22 mouse cellular contexts compared by ENCODE assay signal in the genomic region with DNA sequence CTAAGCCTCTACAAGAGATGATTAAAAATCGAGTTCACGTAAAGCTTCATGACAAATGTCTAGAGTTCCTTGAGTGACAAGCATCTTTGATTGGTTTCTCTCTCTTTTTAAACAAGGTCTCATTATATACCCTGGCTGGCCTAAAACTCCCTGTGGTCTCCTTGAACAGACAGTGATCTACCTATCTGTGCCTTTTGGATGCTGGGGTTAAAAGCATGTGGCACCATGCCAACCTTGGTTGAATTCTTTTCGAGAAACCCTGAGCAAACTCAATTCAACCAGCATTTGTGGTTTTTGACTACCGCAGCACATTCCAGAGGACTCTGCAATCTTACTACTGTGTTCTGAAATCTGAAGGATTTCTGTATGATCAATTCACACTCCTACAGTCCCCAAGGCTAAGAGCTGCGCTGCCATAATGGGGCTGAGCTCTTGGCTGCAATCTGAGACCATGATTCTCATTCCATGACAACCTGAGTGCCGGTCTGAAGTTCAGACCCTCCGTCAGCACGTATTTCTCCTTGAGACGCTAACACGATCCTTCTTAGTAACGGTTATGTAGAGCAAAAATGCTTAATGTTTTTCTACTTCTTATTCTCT. TPM values are rescaled to one million over a fixed set of nuclear protein-coding genes. Genes with fewer than 3 reads are reported as not detected.
DNase-seq lines count a peak whose midpoint lies in the region; ATAC-seq and TF ChIP-seq lines count a peak whose summit lies in the region.
"Had no signal": no experiment of that assay in that cellular context is flagged by ENCODE, and none has a peak within 500 bp of the region (broad histone marks: within the 10 kb centered on the region; RNA-seq: fewer than 3 reads in every experiment).

No protein-coding gene starts in this region.

- DNase-seq in adrenal gland, postnatal 14 days: peak; percentile 26
- DNase-seq in adrenal gland, adult 2 months: no peak
- peak; percentile 64 for DNase-seq in lung, embryonic 14.5 days
- DNase-seq in lung, postnatal 10 days: no peak
- DNase-seq in NIH3T3 (ENCODE audit: low read depth): peak; percentile 61
- DNase-seq in limb, embryonic 14.5 days (ENCODE audit: low spot score): peak; percentile 35
- DNase-seq in right cerebral cortex, postnatal 4 days: no peak
- DNase-seq: adrenal gland, adult 8-10 months; cerebellum, adult 11-12 months; gastrocnemius, postnatal 10 days; heart, postnatal 36 days; right cerebral cortex, adult 18-20 months; thymus, postnatal 14 days had no signal

- H3K9me3 ChIP-seq in lung, embryonic 14.5 days (ENCODE audit: low read depth, low read length): no peaks in the 10 kb centered on the region
- H3K9me3 ChIP-seq in limb, embryonic 14.5 days (ENCODE audit: control insufficient read depth, low read length): no peaks in the 10 kb centered on the region
- H3K9me3 ChIP-seq: forebrain, embryonic 12.5 days; heart, embryonic 13.5 days; kidney, embryonic 15.5 days; limb, embryonic 15.5 days; liver, embryonic 15.5 days; midbrain, embryonic 12.5 days; neural tube, embryonic 12.5 days had no signal

- TF ChIP-seq CTCF in lung, embryonic 14.5 days (IDR thresholded peaks at IDR 0.05; ENCODE audit: low read depth): no peak

- no peaks in the 10 kb centered on the region for H3K4me1 ChIP-seq in lung, embryonic 14.5 days (ENCODE audit: insufficient read depth)
- peaks cover 3% of the 10 kb centered on the region for H3K4me1 ChIP-seq in limb, embryonic 14.5 days (ENCODE audit: control insufficient read depth, insufficient read depth, low read length)
- H3K4me1 ChIP-seq: forebrain, embryonic 12.5 days; kidney, embryonic 15.5 days; limb, embryonic 15.5 days; liver, embryonic 15.5 days; midbrain, embryonic 12.5 days; neural tube, embryonic 12.5 days had no signal

- WGBS in lung, embryonic 14.5 days: 39% methylated on average over 11 of the region's 11 CpGs
- whole genome bisulfite sequencing in limb, embryonic 14.5 days: 66% methylated on average over 11 of the region's 11 CpGs

- H3K4me3 ChIP-seq in lung, embryonic 14.5 days (ENCODE audit: low read depth, low read length): no peak overlapping the region
- no peak overlapping the region for H3K4me3 ChIP-seq in limb, embryonic 14.5 days (replicated peaks; ENCODE audit: low read length)
- H3K4me3 ChIP-seq: forebrain, embryonic 12.5 days; heart, embryonic 13.5 days; kidney, embryonic 15.5 days; limb, embryonic 15.5 days; liver, embryonic 15.5 days; midbrain, embryonic 12.5 days; neural tube, embryonic 12.5 days had no signal

- H3K27ac ChIP-seq in lung, embryonic 14.5 days (ENCODE audit: low read depth): no peak overlapping the region
- no peak overlapping the region for H3K27ac ChIP-seq in limb, embryonic 14.5 days (replicated peaks; ENCODE audit: low read depth, low read length)
- H3K27ac ChIP-seq: forebrain, embryonic 12.5 days; heart, embryonic 13.5 days; hindbrain, embryonic 14.5 days; kidney, embryonic 15.5 days; limb, embryonic 15.5 days; liver, embryonic 15.5 days; midbrain, embryonic 12.5 days; neural tube, embryonic 12.5 days had no signal

- ATAC-seq in lung, embryonic 14.5 days (ENCODE audit: insufficient read depth): peak; percentile 49; the same call in 1 of the 2 replicates
- no peak; the same call in 1 of the 2 replicates for ATAC-seq in limb, embryonic 14.5 days (ENCODE audit: low FRiP score, low read depth)

- H3K27me3 ChIP-seq in lung, embryonic 14.5 days (ENCODE audit: insufficient read depth, low read length): no peaks in the 10 kb centered on the region
- no peaks in the 10 kb centered on the region for H3K27me3 ChIP-seq in limb, embryonic 14.5 days (ENCODE audit: control insufficient read depth, insufficient read depth, low read length)
- H3K27me3 ChIP-seq: CH12.LX; forebrain, embryonic 12.5 days; heart, embryonic 13.5 days; kidney, embryonic 15.5 days; limb, embryonic 15.5 days; liver, embryonic 15.5 days; neural tube, embryonic 12.5 days had no signal

- no peak overlapping the region for H3K9ac ChIP-seq in lung, embryonic 14.5 days
- H3K9ac ChIP-seq in limb, embryonic 14.5 days (ENCODE audit: low read depth, low read length, severe bottlenecking): no peak overlapping the region
- H3K9ac ChIP-seq: forebrain, embryonic 12.5 days; heart, embryonic 13.5 days; hindbrain, embryonic 14.5 days; kidney, embryonic 15.5 days; limb, embryonic 15.5 days; liver, embryonic 15.5 days; midbrain, embryonic 12.5 days; neural tube, embryonic 12.5 days had no signal

- no peak overlapping the region for H3K4me2 ChIP-seq in lung, embryonic 14.5 days
- H3K4me2 ChIP-seq in limb, embryonic 14.5 days (replicated peaks; ENCODE audit: low read depth, low read length, severe bottlenecking): no peak overlapping the region
- H3K4me2 ChIP-seq: forebrain, embryonic 12.5 days; heart, embryonic 13.5 days; hindbrain, embryonic 14.5 days; kidney, embryonic 15.5 days; limb, embryonic 15.5 days; liver, embryonic 15.5 days; midbrain, embryonic 12.5 days; neural tube, embryonic 12.5 days had no signal

- H3K36me3 ChIP-seq in lung, embryonic 14.5 days (ENCODE audit: insufficient read depth): no peaks in the 10 kb centered on the region
- no peaks in the 10 kb centered on the region for H3K36me3 ChIP-seq in limb, embryonic 14.5 days (ENCODE audit: control insufficient read depth, insufficient read depth, low read length)
- H3K36me3 ChIP-seq: forebrain, embryonic 12.5 days; heart, embryonic 13.5 days; kidney, embryonic 15.5 days; limb, embryonic 15.5 days; liver, embryonic 15.5 days; midbrain, embryonic 12.5 days; neural tube, embryonic 12.5 days had no signal

- no peak for TF ChIP-seq POLR2A in limb, embryonic 14.5 days (IDR thresholded peaks at IDR 0.05; ENCODE audit: borderline replicate concordance, extremely low read depth, insufficient read depth, insufficient read length)

RNA-seq across cellular contexts. Expression of gene Eps8, which starts 33.9 kb away (rescaled TPM):
- total RNA-seq in adrenal gland, postnatal 14 days (2021): 23.4 and 24.5 TPM in 2 replicates
- 10 to 100 TPM; 18.8 to 51.5 TPM for total RNA-seq in adrenal gland, adult 2 months (2021)
- 10.6 and 22.1 TPM in 2 replicates for polyA plus RNA-seq in adrenal gland, adult 2 months (2012; rRNA removed)
- 24.5 and 26.7 TPM in 2 replicates for polyA plus RNA-seq in lung, embryonic 14.5 days (2014; fragmentation: Nextera tagmentation; extraction: Ambion mirVana)
- polyA plus RNA-seq in limb, embryonic 14.5 days (2012; rRNA removed): 13.4 and 14.9 TPM in 2 replicates
- 33.3 and 33.6 TPM in 2 replicates for polyA plus RNA-seq in limb, embryonic 14.5 days (2014; fragmentation: Nextera tagmentation; extraction: Ambion mirVana)

RNA-seq across cellular contexts. Expression of gene Strap, which starts 46.3 kb away (rescaled TPM):
- 111 and 113 TPM in 2 replicates for total RNA-seq in adrenal gland, postnatal 14 days (2021)
- total RNA-seq in adrenal gland, adult 2 months (2021): 100 to 1,000 TPM; 110 to 143 TPM
- 78.8 and 79.6 TPM in 2 replicates for polyA plus RNA-seq in adrenal gland, adult 2 months (2012; rRNA removed)
- polyA plus RNA-seq in lung, embryonic 14.5 days (2014; fragmentation: Nextera tagmentation; extraction: Ambion mirVana): 191 and 193 TPM in 2 replicates
- polyA plus RNA-seq in limb, embryonic 14.5 days (2012; rRNA removed): 53.2 and 62.7 TPM in 2 replicates
- 159 and 160 TPM in 2 replicates for polyA plus RNA-seq in limb, embryonic 14.5 days (2014; fragmentation: Nextera tagmentation; extraction: Ambion mirVana)

Comparison
In these comparisons a context has a peak if more than half of its experiments do, and no peak if none do; other contexts are left out.
1. DNase-seq: peak in adrenal gland, postnatal 14 days (single experiment), lung, embryonic 14.5 days (single experiment), NIH3T3 (single experiment) and limb, embryonic 14.5 days (single experiment); none in adrenal gland, adult 2 months (single experiment), lung, postnatal 10 days (single experiment) and right cerebral cortex, postnatal 4 days (single experiment).